Mouse (Mus musculus): Measurements from ENCODE around the gene Emp3. TPM values are rescaled to one million over a fixed set of nuclear protein-coding genes. Genes with fewer than 3 reads are reported as not detected.
"Not testable (repeated sequence)": the region's sequence is repeated elsewhere in the genome, so short reads cannot be mapped to it uniquely, and the experiment has no call there.

The Emp3 gene
- polyA plus RNA-seq, 1 experiment = 365 TPM

DNA sequence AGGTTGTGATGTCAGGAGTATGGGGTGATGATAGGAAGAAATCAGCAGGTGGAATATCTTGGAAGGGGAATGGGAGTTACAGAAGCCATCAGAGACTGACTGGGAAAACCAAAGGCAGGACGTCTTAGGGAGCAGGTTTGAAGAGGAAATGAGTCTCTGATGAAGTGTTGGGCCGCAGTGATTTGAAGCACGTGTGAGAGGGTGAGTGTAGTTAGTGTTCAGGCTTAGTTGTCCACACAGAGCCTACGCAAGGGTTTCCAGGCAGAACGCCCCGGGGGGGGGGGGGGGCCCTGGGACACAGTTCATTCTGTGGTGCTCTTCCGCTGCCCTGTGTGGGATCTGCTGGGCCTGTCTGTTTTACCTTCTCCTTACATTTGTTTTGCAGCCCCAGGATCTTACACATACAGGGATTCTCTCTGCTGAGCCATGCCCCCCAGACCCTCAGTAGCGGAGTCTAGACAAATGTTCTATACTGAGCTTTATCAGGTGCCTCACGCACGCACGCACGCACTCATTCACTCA lies 18.7 kb downstream of the Emp3 start:
- no peak for DNase-seq
- Histone ChIP-seq H3K36me3 (ENCODE audit: control insufficient read depth, insufficient read depth, low read length) (no peaks in the 10 kb centered on the region), H3K27me3 (ENCODE audit: control insufficient read depth, insufficient read depth, low read length) (no peaks in the 10 kb centered on the region), H3K4me3 (ENCODE audit: control insufficient read depth, insufficient read depth, low read length) (no peak overlapping the region), H3K4me1 (replicated peaks; ENCODE audit: control insufficient read depth, insufficient read depth, low read length) (peaks cover 2% of the 10 kb centered on the region), H3K27ac (ENCODE audit: control insufficient read depth, insufficient read depth, low read length) (no peak overlapping the region)
- WGBS = 84% methylated on average over 12 of the region's 12 CpGs
- no peak for TF ChIP-seq POLR2A (IDR thresholded peaks at IDR 0.05; ENCODE audit: control insufficient read depth, extremely low read depth, insufficient read depth, low read length, poor library complexity)
- no peak for TF ChIP-seq CTCF (IDR thresholded peaks at IDR 0.05; ENCODE audit: borderline replicate concordance, control insufficient read depth, extremely low read depth, insufficient read depth, low read length, poor library complexity)

- no peaks in the 10 kb centered on the region for H3K27me3 ChIP-seq (ENCODE audit: control insufficient read depth, insufficient read depth, low read length)
- no peak overlapping the region for H3K4me3 ChIP-seq (ENCODE audit: control insufficient read depth, insufficient read depth, low read length)
- no peaks in the 10 kb centered on the region for H3K36me3 ChIP-seq (ENCODE audit: control insufficient read depth, insufficient read depth, low read length)
- TF ChIP-seq CTCF (IDR thresholded peaks at IDR 0.05; ENCODE audit: borderline replicate concordance, control insufficient read depth, extremely low read depth, insufficient read depth, low read length, poor library complexity) (no peak), POLR2A (IDR thresholded peaks at IDR 0.05; ENCODE audit: control insufficient read depth, extremely low read depth, insufficient read depth, low read length, poor library complexity) (no peak)
- 82% methylated on average over 5 of the region's 5 CpGs for WGBS
- H3K27ac ChIP-seq (ENCODE audit: control insufficient read depth, insufficient read depth, low read length) = no peak overlapping the region
- no peak for DNase-seq
- peaks cover 7% of the 10 kb centered on the region for H3K4me1 ChIP-seq (replicated peaks; ENCODE audit: control insufficient read depth, insufficient read depth, low read length)
Observed at GRCm38 (mm10) chr7:45901562-45901961, 19.6 kb downstream of the Emp3 start.

GRCm38 (mm10) chr7:45898125-45898524 lies 23.1 kb downstream of the Emp3 start:
- not testable (repeated sequence) for H3K36me3 ChIP-seq (ENCODE audit: control insufficient read depth, insufficient read depth, low read length); H3K27ac ChIP-seq (ENCODE audit: control insufficient read depth, insufficient read depth, low read length); H3K27me3 ChIP-seq (ENCODE audit: control insufficient read depth, insufficient read depth, low read length); H3K4me3 ChIP-seq (ENCODE audit: control insufficient read depth, insufficient read depth, low read length)
- 45% methylated on average over 4 of the region's 4 CpGs for WGBS
- peaks cover 17% of the 10 kb centered on the region for H3K4me1 ChIP-seq (replicated peaks; ENCODE audit: control insufficient read depth, insufficient read depth, low read length)
- peak; percentile 43 for DNase-seq

- Histone ChIP-seq H3K4me3 (ENCODE audit: control insufficient read depth, insufficient read depth, low read length) (peak overlapping the region; percentile 57), H3K36me3 (ENCODE audit: control insufficient read depth, insufficient read depth, low read length) (no peaks in the 10 kb centered on the region), H3K27ac (ENCODE audit: control insufficient read depth, insufficient read depth, low read length) (peak overlapping the region; percentile 65), H3K4me1 (replicated peaks; ENCODE audit: control insufficient read depth, insufficient read depth, low read length) (peaks cover 17% of the 10 kb centered on the region), H3K27me3 (ENCODE audit: control insufficient read depth, insufficient read depth, low read length) (no peaks in the 10 kb centered on the region)
- DNase-seq = no peak
- WGBS = 3% methylated on average over 19 of the region's 19 CpGs
- TF ChIP-seq POLR2A (IDR thresholded peaks at IDR 0.05; ENCODE audit: control insufficient read depth, extremely low read depth, insufficient read depth, low read length, poor library complexity) (peak; percentile 7; the same call in 1 of the 2 replicates), CTCF (IDR thresholded peaks at IDR 0.05; ENCODE audit: borderline replicate concordance, control insufficient read depth, extremely low read depth, insufficient read depth, low read length, poor library complexity) (no peak)
Observed at GRCm38 (mm10) chr7:45897258-45897757, 23.9 kb downstream of the Emp3 start.

- peak; percentile 90; the same call in 1 of the 2 replicates for TF ChIP-seq POLR2A (IDR thresholded peaks at IDR 0.05; ENCODE audit: control insufficient read depth, extremely low read depth, insufficient read depth, low read length, poor library complexity)
- no peak for TF ChIP-seq CTCF (IDR thresholded peaks at IDR 0.05; ENCODE audit: borderline replicate concordance, control insufficient read depth, extremely low read depth, insufficient read depth, low read length, poor library complexity)
- WGBS = under 1% methylated on average over 40 of the region's 40 CpGs
- DNase-seq = peak; percentile 93
- Histone ChIP-seq H3K36me3 (ENCODE audit: control insufficient read depth, insufficient read depth, low read length) (no peaks in the 10 kb centered on the region), H3K4me3 (ENCODE audit: control insufficient read depth, insufficient read depth, low read length) (peak within 1 kb of the TSS; percentile 57), H3K27me3 (ENCODE audit: control insufficient read depth, insufficient read depth, low read length) (no peaks in the 10 kb centered on the region), H3K4me1 (replicated peaks; ENCODE audit: control insufficient read depth, insufficient read depth, low read length) (peaks cover 17% of the 10 kb centered on the region), H3K27ac (ENCODE audit: control insufficient read depth, insufficient read depth, low read length) (peak within 1 kb of the TSS; percentile 65)
Observed at GRCm38 (mm10) chr7:45896517-45897257, 24.5 kb downstream of the Emp3 start, which contains the start of the genes Syngr4 and Tmem143. Gene Syngr4 (minus strand): TSS chr7:45896714. Gene Tmem143 (plus strand): TSS chr7:45896941.

- TF ChIP-seq CTCF (IDR thresholded peaks at IDR 0.05; ENCODE audit: borderline replicate concordance, control insufficient read depth, extremely low read depth, insufficient read depth, low read length, poor library complexity) (no peak), POLR2A (IDR thresholded peaks at IDR 0.05; ENCODE audit: control insufficient read depth, extremely low read depth, insufficient read depth, low read length, poor library complexity) (no peak)
- Histone ChIP-seq H3K36me3 (ENCODE audit: control insufficient read depth, insufficient read depth, low read length) (no peaks in the 10 kb centered on the region), H3K4me3 (ENCODE audit: control insufficient read depth, insufficient read depth, low read length) (0 out of 2 replicates have a peak overlapping the region, but pooled peaks have one; percentile 57), H3K4me1 (replicated peaks; ENCODE audit: control insufficient read depth, insufficient read depth, low read length) (peaks cover 17% of the 10 kb centered on the region), H3K27me3 (ENCODE audit: control insufficient read depth, insufficient read depth, low read length) (no peaks in the 10 kb centered on the region), H3K27ac (ENCODE audit: control insufficient read depth, insufficient read depth, low read length) (no peak overlapping the region)
- 75% methylated on average over 6 of the region's 6 CpGs for WGBS
- no peak for DNase-seq
Observed at GRCm38 (mm10) chr7:45895931-45896516, 25.2 kb downstream of the Emp3 start.

Measured in thymus, adult 2 months (tissue).